Mouse (Mus musculus) ES-E14 (cell line): ENCODE results near the gene Serpind1. TPM values are rescaled to one million over a fixed set of nuclear protein-coding genes. Genes with fewer than 3 reads are reported as not detected.

Experiments
- DNase-seq: peaks from one replicate; pipeline ENCODE4 v3.0.0-alpha.2; 2013; ENCODE audit warnings: low read depth, low spot score
- H3K27ac ChIP-seq: 2 replicates; pipeline ENCODE4 v1.5.1; 2012; ENCODE audit warnings: low read depth, mild to moderate bottlenecking, low read length, moderate library complexity, mixed read lengths; ENCODE audit not compliant: poor library complexity, insufficient read depth, severe bottlenecking
- H3K36me3 ChIP-seq: 2 replicates; pipeline ENCODE4 v1.6.1; 2012; ENCODE audit warnings: mild to moderate bottlenecking, low read length, moderate library complexity, mixed read lengths; ENCODE audit not compliant: control insufficient read depth, poor library complexity, insufficient read depth, severe bottlenecking
- H3K4me1 ChIP-seq, 2 experiments: fragments of 150-350 bp in 1 of 2; sonication (generic) in 1 of 2; 2 replicates each; pipeline ENCODE4 v1.6.1; 2012; ENCODE audit warnings: low read length in 2 of 2, mild to moderate bottlenecking in 1 of 2, mixed read lengths in 1 of 2; ENCODE audit not compliant: control insufficient read depth in 2 of 2, insufficient read depth in 2 of 2, poor library complexity in 1 of 2
- H3K4me3 ChIP-seq, 2 experiments: fragments of 150-350 bp in 1 of 2; sonication (generic) in 1 of 2; 2 replicates each; pipeline ENCODE4 v1.5.1; 2012; ENCODE audit warnings: low read length in 2 of 2, low read depth in 1 of 2, mild to moderate bottlenecking in 1 of 2, mixed read lengths in 1 of 2; ENCODE audit not compliant: insufficient read depth in 1 of 2, poor library complexity in 1 of 2, severe bottlenecking in 1 of 2
- H3K9ac ChIP-seq: 2 replicates; pipeline ENCODE4 v1.6.1; 2012; ENCODE audit warnings: low read depth, mild to moderate bottlenecking, low read length, mixed read lengths; ENCODE audit not compliant: poor library complexity, insufficient read depth, severe bottlenecking
- H3K9me3 ChIP-seq: fragments of 150-350 bp; sonication (generic); 2 replicates; pipeline ENCODE4 v1.6.1; 2012; ENCODE audit warnings: low read depth, mild to moderate bottlenecking, low read length; ENCODE audit not compliant: control insufficient read depth, insufficient read depth
- CHD2 ChIP-seq: IDR thresholded peaks from 2 replicates; pipeline ENCODE4 v1.6.1; 2014; ENCODE audit warnings: mild to moderate bottlenecking, low read depth, low read length, inconsistent platforms
- HCFC1 ChIP-seq: IDR thresholded peaks from 2 replicates; pipeline ENCODE4 v1.6.1; 2012; ENCODE audit warnings: low read length, inconsistent platforms, borderline replicate concordance; ENCODE audit not compliant: insufficient read depth
- MAFK ChIP-seq: IDR thresholded peaks from 2 replicates; pipeline ENCODE4 v1.6.1; 2014; ENCODE audit warnings: mild to moderate bottlenecking, low read depth, low read length, inconsistent platforms; ENCODE audit not compliant: insufficient read depth
- ZC3H11A ChIP-seq: IDR thresholded peaks from 2 replicates; pipeline ENCODE4 v1.6.1; 2012; ENCODE audit warnings: low read depth, mild to moderate bottlenecking, inconsistent platforms, low read length, borderline replicate concordance
- ZNF384 ChIP-seq: IDR thresholded peaks from 2 replicates; pipeline ENCODE4 v1.6.1; 2012; ENCODE audit warnings: low read depth, low read length, inconsistent platforms
- in situ Hi-C, 2 experiments: fragments of 600-800 bp; cut with MboI; formaldehyde crosslinking; loops; one replicate each; pipeline ENCODE4 v1.15.1; 2025; ENCODE audit warnings: low sequenced_read_pairs in 2 of 2, inconsistent platforms in 1 of 2; ENCODE audit not compliant: unreplicated experiment in 2 of 2
- total RNA-seq: library from RNA; depleted of rRNA; stranded (reverse); fragments of 300-350 nt; gene quantifications from 2 replicates; pipeline ENCODE4 v1.2.3, GENCODE M21; 2012

Gene Serpind1
- total RNA-seq, 1 experiment, result 0.09 TPM

DNA sequence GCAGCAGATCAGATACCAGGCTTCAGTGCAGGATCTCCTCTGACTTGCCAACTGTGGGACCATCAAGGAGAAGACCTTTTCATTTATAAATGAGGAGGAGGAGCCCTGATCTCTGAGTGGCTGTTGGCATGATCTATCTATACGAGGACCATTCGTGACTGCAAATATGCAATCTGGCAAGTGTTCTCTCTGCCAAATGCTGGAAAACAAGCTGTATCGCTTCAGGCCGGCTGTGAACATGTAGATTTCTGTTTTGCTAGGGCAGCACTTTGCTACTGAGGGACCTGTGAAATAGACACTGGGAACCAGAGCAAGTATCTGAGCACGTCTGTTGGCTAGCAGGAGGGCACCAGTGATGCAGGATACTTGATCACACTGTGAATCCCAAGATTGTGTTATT lies 18.6 kb upstream of the Serpind1 start:
- Histone ChIP-seq H3K27ac (no peak overlapping the region), H3K36me3 (peaks cover 22% of the 10 kb centered on the region), H3K9ac (no peak overlapping the region), H3K4me3 (no peak overlapping the region), H3K4me1 (no peaks in the 10 kb centered on the region), H3K9me3 (no peaks in the 10 kb centered on the region)
- DNase-seq, result no peak
- TF ChIP-seq HCFC1 (no peak), MAFK (no peak), ZNF384 (no peak), ZC3H11A (no peak), CHD2 (no peak)
- in situ Hi-C loops, result no loop called here

DNA sequence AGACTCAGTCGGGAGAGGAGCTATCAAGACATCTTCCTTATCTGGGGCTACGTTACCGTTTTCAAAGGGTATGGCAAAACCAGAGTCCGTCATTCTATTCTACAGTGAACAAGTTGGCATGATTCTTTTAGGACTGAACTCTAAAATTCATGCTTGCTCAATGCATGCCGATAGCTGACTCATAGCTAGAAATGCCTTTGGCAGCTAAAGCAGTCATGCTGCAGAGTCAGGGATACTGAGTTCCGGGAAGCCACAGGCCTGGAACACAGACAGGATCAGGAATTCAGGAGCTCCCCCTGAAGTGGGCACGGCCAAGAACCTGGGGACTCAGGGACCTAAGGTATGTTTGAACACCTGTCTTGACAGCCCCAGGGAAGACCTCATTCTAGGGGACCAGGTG lies 14.6 kb upstream of the Serpind1 start:
- no peak for DNase-seq
- peaks cover 19% of the 10 kb centered on the region for H3K36me3 ChIP-seq
- no peaks in the 10 kb centered on the region for H3K9me3 ChIP-seq

DNA sequence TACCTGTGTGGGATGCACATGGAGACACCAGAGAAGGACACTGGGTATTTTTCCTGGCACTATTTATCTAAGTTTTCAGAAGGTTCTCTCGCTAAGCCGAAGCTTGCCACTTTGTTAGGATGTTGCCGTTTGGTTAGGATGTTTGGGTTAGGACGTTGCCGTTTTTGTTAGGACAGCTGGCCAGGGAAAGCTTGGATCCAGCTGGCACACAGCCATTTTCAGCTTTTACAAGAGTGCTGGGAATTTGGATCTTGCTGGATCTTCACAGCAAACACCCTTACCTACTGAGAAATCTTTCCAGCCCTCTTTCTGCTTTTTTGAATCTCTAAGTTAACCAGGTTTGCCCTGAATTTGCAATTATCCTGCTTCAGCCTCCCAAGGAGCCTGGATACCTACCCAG lies 9.7 kb upstream of the Serpind1 start:
- Histone ChIP-seq H3K27ac (no peak overlapping the region), H3K9me3 (no peaks in the 10 kb centered on the region), H3K4me1 (no peaks in the 10 kb centered on the region), H3K9ac (no peak overlapping the region), H3K36me3 (peaks cover 21% of the 10 kb centered on the region), H3K4me3 (no peak overlapping the region)
- DNase-seq, result no peak
- in situ Hi-C loops, result no loop called here
- TF ChIP-seq ZNF384, result no peak
- no peak for TF ChIP-seq CHD2
- no peak for TF ChIP-seq HCFC1
- no peak for TF ChIP-seq ZC3H11A
- no peak for TF ChIP-seq MAFK

More for the DNA sequence above, 14.6 kb upstream of the Serpind1 start:
- Histone ChIP-seq H3K4me3 (no peak overlapping the region), H3K9ac (no peak overlapping the region), H3K27ac (no peak overlapping the region), H3K4me1 (no peaks in the 10 kb centered on the region)
- TF ChIP-seq CHD2 (no peak), ZC3H11A (no peak), HCFC1 (no peak), MAFK (no peak), ZNF384 (no peak)
- in situ Hi-C loops, result no loop called here

DNA sequence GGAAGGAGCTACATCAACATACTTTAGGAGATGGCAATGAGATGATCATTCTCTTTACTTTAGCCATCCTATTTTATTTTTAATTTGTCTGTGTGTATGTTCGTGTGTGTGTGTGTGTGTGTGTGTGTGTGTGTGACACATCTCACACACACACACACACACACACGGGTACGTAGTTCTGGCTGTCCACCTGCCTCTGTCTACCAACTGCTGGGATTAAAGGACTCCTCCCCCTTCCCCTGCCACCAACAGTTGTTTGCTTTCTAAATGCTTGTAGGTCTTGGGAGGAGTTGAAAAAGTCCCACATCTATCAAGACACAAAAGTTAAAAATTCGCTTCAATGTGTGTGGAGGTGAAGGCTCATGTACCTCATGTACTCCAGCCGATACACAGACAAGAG lies 6.4 kb upstream of the Serpind1 start:
- no peak for TF ChIP-seq HCFC1
- no peak for TF ChIP-seq ZNF384
- TF ChIP-seq CHD2, result no peak
- TF ChIP-seq MAFK, result no peak
- TF ChIP-seq ZC3H11A, result no peak
- in situ Hi-C loops, result no loop called here
- Histone ChIP-seq H3K9ac (no peak overlapping the region), H3K36me3 (peaks cover 5% of the 10 kb centered on the region; the same call in 1 of the 2 replicates), H3K4me3 (no peak overlapping the region), H3K27ac (no peak overlapping the region), H3K9me3 (no peaks in the 10 kb centered on the region), H3K4me1 (no peaks in the 10 kb centered on the region)
- DNase-seq, result no peak

DNA sequence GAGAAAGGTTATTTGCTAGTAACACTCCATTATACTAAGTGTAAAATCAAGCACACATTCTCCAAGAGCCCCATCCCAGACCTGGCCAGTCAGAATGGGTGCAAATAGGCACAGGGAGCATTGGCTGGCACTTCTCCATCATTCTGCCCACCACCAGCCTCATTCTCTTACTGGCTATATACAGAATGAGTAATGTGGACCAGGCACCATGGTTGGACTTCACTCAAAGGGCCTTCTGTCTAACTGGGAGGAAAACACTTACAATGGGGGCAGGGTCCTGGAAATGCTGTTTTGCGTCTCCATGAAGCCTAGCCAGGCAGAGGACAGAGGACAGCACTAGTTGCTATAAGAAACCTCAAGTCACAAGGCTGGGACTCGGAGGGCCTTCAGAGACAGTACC lies 5.1 kb upstream of the Serpind1 start:
- Histone ChIP-seq H3K36me3 (peaks cover 5% of the 10 kb centered on the region; the same call in 1 of the 2 replicates), H3K27ac (no peak overlapping the region), H3K4me1 (no peaks in the 10 kb centered on the region), H3K9ac (no peak overlapping the region), H3K9me3 (no peaks in the 10 kb centered on the region), H3K4me3 (no peak overlapping the region)
- no peak for TF ChIP-seq ZNF384
- no peak for TF ChIP-seq CHD2
- TF ChIP-seq MAFK, result no peak
- no peak for TF ChIP-seq HCFC1
- TF ChIP-seq ZC3H11A, result no peak
- no peak for DNase-seq
- in situ Hi-C loops, result no loop called here
